Mouse (Mus musculus): ENCODE measurements around the gene Enthd1.

DNA sequence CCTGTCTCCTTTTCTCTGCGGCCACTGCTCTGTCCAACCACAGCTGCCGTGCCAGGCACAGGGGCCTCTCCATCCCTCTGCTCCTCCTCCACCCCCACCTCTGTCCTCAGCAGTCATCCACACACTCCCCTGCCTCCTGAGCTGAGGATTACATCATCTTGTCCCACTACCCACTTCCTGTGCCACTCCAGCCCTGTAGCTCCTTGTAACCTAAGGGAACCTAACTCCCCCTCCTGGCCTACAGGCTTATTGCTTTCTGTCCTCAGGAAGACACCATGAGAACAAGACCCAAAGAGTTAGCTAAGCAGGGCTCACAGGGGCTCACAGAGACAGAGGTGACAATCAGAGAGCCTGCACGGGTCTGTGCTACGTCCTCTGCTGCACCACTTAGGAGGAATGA, 73.5 kb downstream of the Enthd1 start:
- TF ChIP-seq CTCF (IDR thresholded peaks at IDR 0.05; ENCODE audit: insufficient read depth, low read depth, low read length) (no peak), POLR2A (IDR thresholded peaks at IDR 0.05; ENCODE audit: insufficient read depth, low read depth, low read length) (no peak)
